Mouse (Mus musculus): ENCODE measurements around the gene Gm26620. TPM values are rescaled to one million over a fixed set of nuclear protein-coding genes. Genes with fewer than 3 reads are reported as not detected.

The Gm26620 gene
- 1.9 TPM for polyA plus RNA-seq (2014; fragmentation: Illumina TruSeq; extraction: RNeasy Lipid Tissue Mini Kit (QIAGEN cat#74804); ENCODE audit: low read depth, low replicate concordance)

GRCm38 (mm10) chr1:170884978-170885561 is at the start of gene Gm26620, which contains the start of gene Dusp12:
TSS of gene Gm26620 (plus strand) at chr1:170885065.
TSS of gene Dusp12 (minus strand) at chr1:170885540.

GRCm38 (mm10) chr1:170867691-170868105 is 17.2 kb upstream of the Gm26620 start, which contains the start of gene Atf6:
TSS of gene Atf6 (minus strand) at chr1:170867771.

GRCm38 (mm10) chr1:170912891-170913615 is 28.2 kb downstream of the Gm26620 start, which contains the start of gene Fcrlb:
TSS of gene Fcrlb (minus strand) at chr1:170912941.

GRCm38 (mm10) chr1:170927378-170927777 is 42.5 kb downstream of the Gm26620 start, which contains the start of gene Fcrla:
TSS of gene Fcrla (minus strand) at chr1:170927583.

Other genes starting within 250 kb of the Gm26620 start
- gene Olfml2b, start 240.5 kb upstream of the Gm26620 start, polyA plus RNA-seq (2014; fragmentation: Illumina TruSeq; extraction: RNeasy Lipid Tissue Mini Kit (QIAGEN cat#74804); ENCODE audit: low read depth, low replicate concordance): 0.49 TPM
- gene Atf6, start 17.3 kb upstream of the Gm26620 start, polyA plus RNA-seq (2014; fragmentation: Illumina TruSeq; extraction: RNeasy Lipid Tissue Mini Kit (QIAGEN cat#74804); ENCODE audit: low read depth, low replicate concordance): 38.4 TPM
- gene Dusp12, start 475 bp downstream of the Gm26620 start, polyA plus RNA-seq (2014; fragmentation: Illumina TruSeq; extraction: RNeasy Lipid Tissue Mini Kit (QIAGEN cat#74804); ENCODE audit: low read depth, low replicate concordance): 27.6 TPM
- not detected for gene Fcrlb, start 27.9 kb downstream of the Gm26620 start, polyA plus RNA-seq (2014; fragmentation: Illumina TruSeq; extraction: RNeasy Lipid Tissue Mini Kit (QIAGEN cat#74804); ENCODE audit: low read depth, low replicate concordance)
- gene Fcrla, start 42.5 kb downstream of the Gm26620 start, polyA plus RNA-seq (2014; fragmentation: Illumina TruSeq; extraction: RNeasy Lipid Tissue Mini Kit (QIAGEN cat#74804); ENCODE audit: low read depth, low replicate concordance): not detected
- 108 TPM for gene Fcgr2b, start 91.5 kb downstream of the Gm26620 start, polyA plus RNA-seq (2014; fragmentation: Illumina TruSeq; extraction: RNeasy Lipid Tissue Mini Kit (QIAGEN cat#74804); ENCODE audit: low read depth, low replicate concordance)
- 3.2 TPM for gene Fcgr4, start 133.9 kb downstream of the Gm26620 start, polyA plus RNA-seq (2014; fragmentation: Illumina TruSeq; extraction: RNeasy Lipid Tissue Mini Kit (QIAGEN cat#74804); ENCODE audit: low read depth, low replicate concordance)
- gene Fcgr3, start 179.9 kb downstream of the Gm26620 start, polyA plus RNA-seq (2014; fragmentation: Illumina TruSeq; extraction: RNeasy Lipid Tissue Mini Kit (QIAGEN cat#74804); ENCODE audit: low read depth, low replicate concordance): 3.4 TPM
- 3.7 TPM for gene Cfap126, start 228.9 kb downstream of the Gm26620 start, polyA plus RNA-seq (2014; fragmentation: Illumina TruSeq; extraction: RNeasy Lipid Tissue Mini Kit (QIAGEN cat#74804); ENCODE audit: low read depth, low replicate concordance)